Mouse (Mus musculus) midbrain, embryonic 14.5 days (tissue): ENCODE measurements at regions not wholly inside any gene's neighbourhood (a gene's known extent, or its start where the extent isn't known, plus 50 kb on each side); places are given as distances from the start of the nearest gene placed in this dataset.

Experiments used
- ATAC-seq: fragments of 200-750 bp; cut with Nextera tagmentation; 2 replicates; pipeline ENCODE4 v1.8.0; 2017; ENCODE audit warnings: moderate number of reproducible peaks, moderate library complexity; ENCODE audit not compliant: low FRiP score, low TSS enrichment
- DNase-seq: peaks from one replicate; pipeline ENCODE4 v3.0.0-alpha.2; 2015
- H3K27ac ChIP-seq: fragments of 300-500 bp; sonication (generic); replicated peaks from 2 replicates; pipeline ENCODE4 v1.5.1; 2014; ENCODE audit warnings: mild to moderate bottlenecking, low read depth, low read length, moderate library complexity
- H3K27me3 ChIP-seq: fragments of 300-500 bp; sonication (generic); 2 replicates; pipeline ENCODE4 v1.6.1; 2014; ENCODE audit warnings: low read length, control low read depth, mixed read lengths; ENCODE audit not compliant: control insufficient read depth, insufficient read depth
- H3K36me3 ChIP-seq: fragments of 300-500 bp; sonication (generic); 2 replicates; pipeline ENCODE4 v1.6.1; 2014; ENCODE audit warnings: low read length, control low read depth; ENCODE audit not compliant: control insufficient read depth, insufficient read depth
- H3K4me1 ChIP-seq: fragments of 300-500 bp; sonication (generic); 2 replicates; pipeline ENCODE4 v1.6.1; 2014; ENCODE audit warnings: mild to moderate bottlenecking, antibody characterized with exemption, low read length, control low read depth; ENCODE audit not compliant: control insufficient read depth, insufficient read depth
- H3K4me2 ChIP-seq: fragments of 300-500 bp; sonication (generic); 2 replicates; pipeline ENCODE4 v1.6.1; 2014; ENCODE audit warnings: mild to moderate bottlenecking, low read length, moderate library complexity
- H3K4me3 ChIP-seq: fragments of 300-500 bp; sonication (generic); replicated peaks from 2 replicates; pipeline ENCODE4 v1.5.1; 2014; ENCODE audit warnings: low read depth, low read length
- H3K9ac ChIP-seq: fragments of 300-500 bp; sonication (generic); replicated peaks from 2 replicates; pipeline ENCODE4 v1.6.1; 2014; ENCODE audit warnings: mild to moderate bottlenecking, low read length, moderate library complexity
- H3K9me3 ChIP-seq: fragments of 300-500 bp; sonication (generic); 2 replicates; pipeline ENCODE4 v1.6.1; 2016; ENCODE audit warnings: low read length, control low read depth, mixed read lengths; ENCODE audit not compliant: control insufficient read depth
- WGBS: fragments of 180-500 bp; shearing (Covaris S2); extraction: QIAGEN DNeasy Blood & Tissue Kit; methylation state at CpG from one replicate; pipeline ENCODE4 v1.1.7; 2014; 5-methylcytosine and 5-hydroxymethylcytosine counted together

GRCm38 (mm10) chr6:51693984-51694383 is 170.3 kb downstream of the Snx10 start:
- Histone ChIP-seq H3K9me3 (no peaks in the 10 kb centered on the region), H3K9ac (no peak overlapping the region), H3K4me1 (no peaks in the 10 kb centered on the region), H3K27me3 (no peaks in the 10 kb centered on the region), H3K36me3 (no peaks in the 10 kb centered on the region), H3K27ac (no peak overlapping the region), H3K4me3 (no peak overlapping the region), H3K4me2 (no peak overlapping the region)
- 87% methylated on average over 7 of the region's 7 CpGs for WGBS
- DNase-seq (no peak), ATAC-seq (no peak)

- Histone ChIP-seq H3K9ac (no peak overlapping the region), H3K9me3 (no peaks in the 10 kb centered on the region), H3K36me3 (no peaks in the 10 kb centered on the region), H3K27ac (no peak overlapping the region), H3K4me3 (no peak overlapping the region), H3K27me3 (no peaks in the 10 kb centered on the region), H3K4me2 (no peak overlapping the region), H3K4me1 (no peaks in the 10 kb centered on the region)
- WGBS: 68% methylated on average over 7 of the region's 7 CpGs
- ATAC-seq (no peak), DNase-seq (no peak)
Measured at GRCm38 (mm10) chr6:51696396-51696795, 172.7 kb downstream of the Snx10 start.

GRCm38 (mm10) chr6:51697754-51698153 is 174.1 kb downstream of the Snx10 start:
- Histone ChIP-seq H3K4me3 (no peak overlapping the region), H3K27ac (no peak overlapping the region), H3K4me1 (no peaks in the 10 kb centered on the region), H3K9me3 (no peaks in the 10 kb centered on the region), H3K36me3 (no peaks in the 10 kb centered on the region), H3K27me3 (no peaks in the 10 kb centered on the region), H3K9ac (no peak overlapping the region), H3K4me2 (no peak overlapping the region)
- DNase-seq: no peak
- 89% methylated on average over 3 of the region's 3 CpGs for WGBS
- no peak for ATAC-seq

GRCm38 (mm10) chr6:51698244-51698643 is 174.5 kb downstream of the Snx10 start:
- Histone ChIP-seq H3K9me3 (no peaks in the 10 kb centered on the region), H3K9ac (no peak overlapping the region), H3K4me2 (no peak overlapping the region), H3K27me3 (no peaks in the 10 kb centered on the region), H3K4me3 (no peak overlapping the region), H3K4me1 (no peaks in the 10 kb centered on the region), H3K27ac (no peak overlapping the region), H3K36me3 (no peaks in the 10 kb centered on the region)
- WGBS: 52% methylated on average over 4 of the region's 4 CpGs
- ATAC-seq: no peak
- DNase-seq: no peak

GRCm38 (mm10) chr6:51701253-51702020 is 177.7 kb downstream of the Snx10 start:
- WGBS: 91% methylated on average over 11 of the region's 11 CpGs
- DNase-seq (no peak), ATAC-seq (no peak)
- Histone ChIP-seq H3K9ac (no peak overlapping the region), H3K4me1 (no peaks in the 10 kb centered on the region), H3K27ac (no peak overlapping the region), H3K9me3 (no peaks in the 10 kb centered on the region), H3K36me3 (no peaks in the 10 kb centered on the region), H3K4me3 (no peak overlapping the region), H3K27me3 (no peaks in the 10 kb centered on the region), H3K4me2 (no peak overlapping the region)

- no peaks in the 10 kb centered on the region for H3K36me3 ChIP-seq
- DNase-seq: no peak
- WGBS: 84% methylated on average over 10 of the region's 10 CpGs
Measured at GRCm38 (mm10) chr6:51702456-51703171, 178.9 kb downstream of the Snx10 start.

GRCm38 (mm10) chr6:51708011-51708410 is 184.3 kb downstream of the Snx10 start:
- Histone ChIP-seq H3K36me3 (no peaks in the 10 kb centered on the region), H3K4me1 (peaks cover 27% of the 10 kb centered on the region), H3K27ac (peak overlapping the region; percentile 71), H3K4me3 (no peak overlapping the region), H3K4me2 (no peak overlapping the region), H3K9ac (no peak overlapping the region), H3K9me3 (no peaks in the 10 kb centered on the region), H3K27me3 (no peaks in the 10 kb centered on the region)
- no peak for ATAC-seq
- 37% methylated on average over 6 of the region's 6 CpGs for WGBS
- no peak for DNase-seq

More at GRCm38 (mm10) chr6:51702456-51703171, 178.9 kb downstream of the Snx10 start:
- Histone ChIP-seq H3K4me1 (no peaks in the 10 kb centered on the region; the same call in 1 of the 2 replicates), H3K9ac (no peak overlapping the region), H3K4me2 (no peak overlapping the region), H3K27ac (0 out of 2 replicates have a peak overlapping the region, but pooled peaks have one; percentile 13), H3K4me3 (no peak overlapping the region), H3K9me3 (no peaks in the 10 kb centered on the region), H3K27me3 (no peaks in the 10 kb centered on the region)
- no peak for ATAC-seq

GRCm38 (mm10) chr6:51708668-51709339 is 185.1 kb downstream of the Snx10 start:
- Histone ChIP-seq H3K36me3 (no peaks in the 10 kb centered on the region), H3K27ac (peak overlapping the region; percentile 71), H3K4me1 (peaks cover 27% of the 10 kb centered on the region), H3K27me3 (no peaks in the 10 kb centered on the region), H3K9ac (no peak overlapping the region), H3K4me3 (no peak overlapping the region), H3K9me3 (no peaks in the 10 kb centered on the region), H3K4me2 (no peak overlapping the region)
- DNase-seq (peak; percentile 62), ATAC-seq (no peak)
- 26% methylated on average over 9 of the region's 9 CpGs for WGBS
